Mouse (Mus musculus): ENCODE results near the gene Loxl3.

Gene Loxl3

DNA sequence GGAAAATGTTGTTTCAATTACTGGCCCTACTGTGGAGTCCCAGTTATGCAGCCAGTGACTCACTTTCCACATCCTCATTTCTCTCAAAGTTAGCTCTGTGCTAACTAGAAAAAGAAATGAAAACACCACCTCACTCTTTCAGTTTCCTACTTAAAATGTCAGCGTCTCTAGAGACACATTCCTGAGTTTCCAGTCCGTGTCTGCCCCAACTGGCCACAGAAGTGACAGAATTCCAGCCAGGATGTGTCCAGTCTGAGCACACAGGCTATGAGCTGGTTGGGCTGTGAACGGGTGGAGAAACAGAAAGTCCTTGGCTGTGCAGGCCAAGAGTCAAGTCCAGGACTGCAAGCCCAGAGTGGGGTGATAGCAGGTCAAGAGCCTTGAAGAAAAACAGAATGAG, 16.8 kb upstream of the Loxl3 start:
- DNase-seq (ENCODE audit: low read depth, low spot score), result no peak

DNA sequence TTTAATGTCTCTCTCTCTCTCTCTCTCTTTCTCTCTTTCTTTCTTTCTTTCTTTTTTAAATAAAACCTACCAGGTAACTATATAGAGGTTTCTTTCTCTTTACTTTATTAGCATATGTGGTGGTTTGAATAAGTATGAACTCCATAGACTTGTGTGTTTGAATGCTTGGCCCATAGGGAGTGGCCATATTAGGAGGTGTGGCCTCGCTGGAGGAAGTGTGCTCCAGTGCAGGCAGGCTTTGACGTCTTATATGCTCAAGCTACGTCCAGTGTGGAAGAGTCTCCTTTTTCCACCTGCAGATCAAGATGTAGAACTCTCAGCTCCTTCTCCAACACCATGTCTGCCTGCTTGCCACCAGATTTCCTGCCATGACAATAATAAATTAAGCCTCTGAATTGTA, 14.9 kb upstream of the Loxl3 start:
- DNase-seq (ENCODE audit: low read depth, low spot score), result no peak

DNA sequence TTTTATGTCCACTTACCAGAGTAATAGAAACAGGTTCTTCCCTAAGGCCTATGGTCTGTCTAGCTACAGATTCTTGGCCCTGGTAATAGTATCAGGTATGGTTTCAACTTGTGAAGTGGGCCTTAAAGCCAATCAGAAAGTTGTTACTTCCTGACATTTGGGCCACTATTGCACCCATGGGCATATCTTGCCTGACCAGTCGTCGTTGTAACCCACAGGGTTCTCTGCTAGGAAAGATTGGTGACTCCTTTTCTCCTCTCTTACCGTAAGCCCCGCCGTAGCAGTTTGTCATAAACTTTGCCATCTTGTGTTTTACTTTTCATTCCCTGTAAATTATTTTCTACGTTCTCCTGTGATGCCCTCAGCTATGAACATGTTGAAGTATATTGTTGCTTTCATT, 13.9 kb upstream of the Loxl3 start:
- DNase-seq (ENCODE audit: low read depth, low spot score), result no peak

DNA sequence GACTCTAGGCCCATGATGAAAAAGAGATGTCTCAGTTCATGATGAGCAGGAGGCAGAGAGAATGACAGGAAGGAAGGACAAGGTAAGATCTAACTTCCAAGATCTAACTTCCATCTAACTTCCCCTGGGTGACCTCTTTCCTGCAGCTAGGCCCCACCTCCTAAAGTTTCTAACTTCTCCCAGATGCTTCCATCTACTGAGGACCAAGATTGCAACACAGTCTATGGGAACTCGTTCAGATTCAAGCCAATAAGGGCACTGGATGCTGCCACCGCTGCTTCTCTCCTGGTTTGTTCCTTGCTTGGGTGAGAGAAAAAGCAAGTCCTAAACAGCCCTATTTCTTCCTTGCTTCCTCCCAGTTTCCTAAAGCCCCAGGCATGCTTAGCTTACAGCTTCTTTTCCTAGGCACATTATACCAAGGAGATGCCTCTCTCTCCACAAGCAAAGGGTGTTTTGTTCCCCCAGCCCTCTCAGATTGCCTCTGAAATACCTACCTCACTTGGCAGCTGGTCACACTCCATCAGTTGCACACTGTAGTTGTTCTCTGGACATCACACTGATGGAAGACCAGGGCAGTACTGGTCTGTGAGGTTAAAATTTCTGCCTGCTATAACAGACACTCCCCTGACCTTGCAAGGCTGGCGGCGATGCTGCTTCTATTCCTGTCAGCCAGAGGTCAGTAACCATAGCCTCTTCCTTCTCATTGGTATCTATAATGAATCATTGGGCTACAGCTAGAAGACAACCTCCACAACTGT, 13.0 kb upstream of the Loxl3 start:
- no peak for DNase-seq (ENCODE audit: low read depth, low spot score)

DNA sequence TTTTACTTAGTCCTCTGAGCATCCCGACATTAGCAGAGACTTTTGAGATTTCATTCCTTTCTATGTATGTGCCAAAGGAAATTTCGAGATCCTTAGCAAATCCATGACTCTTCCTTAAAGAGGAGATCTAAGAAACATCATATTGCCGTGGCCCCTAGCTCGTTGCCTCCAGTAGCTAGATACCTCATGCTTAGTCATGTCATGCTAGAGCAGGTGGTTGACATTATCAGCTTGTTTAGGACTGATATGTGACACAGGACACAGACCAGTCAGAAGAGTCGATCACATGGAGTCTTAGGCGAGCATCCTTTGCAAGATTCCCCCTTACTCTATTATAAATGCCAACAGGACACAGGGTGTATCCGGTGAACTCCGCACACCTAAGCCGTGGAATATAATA, 11.0 kb upstream of the Loxl3 start:
- DNase-seq (ENCODE audit: low read depth, low spot score), result no peak

DNA sequence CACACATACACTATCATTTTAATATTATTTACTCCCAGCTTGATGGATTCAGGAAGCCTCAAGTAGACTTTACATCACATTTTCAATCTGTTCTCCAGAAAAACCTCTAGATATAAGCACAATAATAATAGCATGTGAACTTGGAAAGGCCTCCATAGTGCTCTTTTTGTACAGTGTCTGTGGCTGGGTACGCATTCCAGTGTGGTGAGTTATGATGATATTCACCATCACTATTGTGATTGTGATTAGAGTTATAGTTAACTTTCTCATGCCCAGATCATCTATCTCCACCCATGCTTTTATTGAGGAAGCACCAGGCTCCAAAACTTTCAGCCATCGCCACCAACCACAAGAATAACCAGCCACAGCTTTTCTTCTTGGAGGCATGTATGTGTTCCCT, 10.2 kb upstream of the Loxl3 start:
- DNase-seq (ENCODE audit: low read depth, low spot score), result no peak

DNA sequence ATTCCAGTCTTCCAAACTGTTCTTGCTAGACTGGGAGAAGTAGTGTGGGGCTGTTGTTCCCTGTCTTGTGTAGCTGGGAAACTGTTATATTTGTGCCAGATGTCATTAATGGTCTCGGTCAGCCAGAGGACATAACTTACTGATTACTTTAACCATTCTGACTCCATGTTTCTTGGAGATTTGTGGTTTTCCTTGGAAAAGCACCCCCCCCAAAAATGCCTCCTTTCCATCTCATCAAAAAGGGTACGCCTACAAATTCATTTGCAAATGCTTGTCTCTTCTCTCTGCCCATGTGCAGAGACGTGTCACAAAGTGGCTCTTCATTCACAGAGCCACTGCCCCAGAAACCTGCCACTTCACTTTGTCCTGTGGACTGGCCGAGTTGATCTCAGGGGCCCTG, 9.6 kb upstream of the Loxl3 start:
- no peak for DNase-seq (ENCODE audit: low read depth, low spot score)

DNA sequence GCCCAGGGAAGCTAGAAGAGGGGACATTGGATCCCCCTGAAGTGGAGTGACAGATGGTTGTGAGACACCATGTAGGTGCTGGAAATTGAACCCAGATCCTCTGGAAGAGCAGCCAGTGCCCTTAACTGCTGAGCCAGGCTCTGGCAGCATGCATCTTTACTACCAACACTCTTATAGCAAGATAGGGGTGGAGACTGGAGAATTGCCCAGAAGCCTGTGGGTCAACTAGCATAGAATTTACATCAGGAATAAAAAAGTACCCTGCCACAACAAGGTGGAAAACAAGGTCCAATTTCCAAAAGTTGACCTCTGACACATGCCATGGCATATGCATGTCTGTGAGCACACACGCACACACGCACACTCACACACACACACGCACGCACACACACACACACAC, 8.8 kb upstream of the Loxl3 start:
- no peak for DNase-seq (ENCODE audit: low read depth, low spot score)

DNA sequence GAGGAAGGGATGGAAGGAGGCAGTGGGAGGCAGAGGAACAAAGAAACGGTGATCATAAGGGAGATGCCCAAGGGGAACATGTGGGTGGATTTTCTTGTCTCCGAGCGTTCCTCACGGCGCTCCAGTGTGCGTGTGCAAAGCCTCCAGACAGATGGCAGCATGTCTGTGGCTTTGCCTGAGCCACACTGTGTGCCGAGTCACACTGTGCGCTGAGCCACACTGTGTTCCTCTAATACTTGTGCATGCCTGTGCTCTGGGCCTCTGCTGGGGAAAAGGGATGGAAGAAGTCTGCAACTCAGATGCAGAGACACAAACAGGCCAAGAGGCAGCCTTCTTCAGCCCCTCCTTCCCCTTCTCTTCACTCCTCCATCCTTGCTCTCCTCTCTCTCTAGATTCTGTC, 6.7 kb upstream of the Loxl3 start:
- no peak for DNase-seq (ENCODE audit: low read depth, low spot score)

DNA sequence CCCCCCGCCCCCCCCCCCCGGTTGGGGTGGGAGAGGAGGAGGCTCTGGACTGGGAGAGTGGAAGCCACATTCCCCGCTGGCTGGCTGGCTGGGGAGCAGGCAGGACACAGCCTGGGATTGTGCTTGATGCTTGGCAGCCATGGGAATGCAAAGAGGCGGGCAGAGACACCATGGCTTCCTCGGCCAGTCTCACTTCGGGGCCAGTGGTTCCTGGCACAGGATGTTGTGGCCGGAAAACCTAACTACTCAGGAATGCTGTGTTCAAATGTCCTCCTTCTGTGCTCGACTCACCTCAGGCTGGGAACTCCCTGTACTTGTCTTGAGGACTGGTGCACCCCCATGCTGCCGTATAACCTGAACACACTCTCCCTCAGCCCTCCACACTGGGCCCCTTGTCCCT, 6.3 kb upstream of the Loxl3 start:
- no peak for DNase-seq (ENCODE audit: low read depth, low spot score)

DNA sequence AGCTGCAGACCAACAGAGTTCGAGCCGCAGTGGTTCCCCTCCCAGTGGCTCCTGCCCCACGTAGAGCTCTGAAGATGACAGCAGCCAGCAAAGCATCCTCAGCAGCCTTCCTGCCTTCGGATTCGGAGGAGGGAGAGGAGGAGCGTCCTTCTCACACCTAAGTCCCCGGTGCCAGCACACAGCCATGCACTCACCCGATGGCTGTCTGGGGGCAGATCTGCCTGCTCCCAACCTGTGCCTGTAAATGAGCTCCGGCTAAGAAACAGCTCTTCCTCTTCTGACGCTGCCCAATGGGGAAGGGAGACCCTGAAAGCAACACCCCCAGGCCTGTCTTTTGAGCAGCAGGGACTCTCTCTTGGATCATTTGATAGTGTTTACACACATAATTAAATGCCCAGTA, 4.2 kb upstream of the Loxl3 start:
- DNase-seq (ENCODE audit: low read depth, low spot score), result no peak

DNA sequence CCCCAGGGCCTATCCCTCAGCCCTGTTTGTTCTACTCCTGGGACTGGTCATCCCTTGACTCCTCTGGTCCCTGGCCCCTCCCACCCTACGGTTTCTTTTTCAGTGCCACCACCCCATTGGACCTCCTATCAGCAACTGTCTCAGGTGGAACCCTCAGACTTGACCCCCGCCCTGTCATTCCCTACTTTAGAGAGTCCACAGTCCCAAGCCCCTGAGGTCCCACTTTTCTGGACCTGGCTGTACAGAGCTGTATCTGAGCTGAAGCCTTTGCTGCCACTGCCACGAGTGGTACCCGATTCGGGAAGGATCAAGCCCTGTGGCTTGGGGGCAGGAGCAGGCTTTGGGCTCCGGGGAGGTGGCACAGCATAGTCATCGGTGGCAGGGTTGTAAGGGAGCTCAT, 2.9 kb upstream of the Loxl3 start:
- no peak for DNase-seq (ENCODE audit: low read depth, low spot score)

DNA sequence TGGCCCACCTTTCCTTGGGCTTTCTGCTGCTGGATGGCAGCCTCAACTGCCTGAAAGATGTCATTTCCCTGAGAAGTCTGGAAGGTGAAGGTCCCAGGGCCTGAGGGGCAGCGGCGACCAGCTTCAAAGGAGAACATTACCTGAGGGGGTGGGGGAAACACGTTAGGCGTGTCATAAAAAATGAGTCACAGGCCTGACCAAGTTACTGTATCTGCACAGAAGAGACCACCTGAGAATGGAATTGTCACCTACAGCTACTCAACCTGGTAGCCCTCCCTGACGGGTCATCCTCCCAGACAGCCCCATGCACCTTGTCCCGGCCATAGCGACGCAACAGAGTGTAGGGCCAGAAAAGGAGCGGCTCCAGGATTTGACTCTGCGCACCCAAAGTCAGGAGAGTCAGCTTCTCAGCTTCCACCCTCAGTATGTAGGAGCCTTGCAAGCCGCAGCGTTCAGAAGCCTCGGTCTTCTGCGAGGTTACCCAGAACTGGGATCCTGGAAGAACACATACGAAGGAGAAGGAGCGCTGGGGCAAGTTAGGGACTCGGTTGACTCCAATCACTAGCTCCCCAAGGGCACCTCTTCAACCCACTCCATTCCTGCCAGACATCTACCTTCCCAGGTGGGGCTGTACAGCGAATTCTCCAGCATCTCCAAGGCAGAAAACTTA, 1.9 kb upstream of the Loxl3 start:
- no peak for DNase-seq (ENCODE audit: low read depth, low spot score)

DNA sequence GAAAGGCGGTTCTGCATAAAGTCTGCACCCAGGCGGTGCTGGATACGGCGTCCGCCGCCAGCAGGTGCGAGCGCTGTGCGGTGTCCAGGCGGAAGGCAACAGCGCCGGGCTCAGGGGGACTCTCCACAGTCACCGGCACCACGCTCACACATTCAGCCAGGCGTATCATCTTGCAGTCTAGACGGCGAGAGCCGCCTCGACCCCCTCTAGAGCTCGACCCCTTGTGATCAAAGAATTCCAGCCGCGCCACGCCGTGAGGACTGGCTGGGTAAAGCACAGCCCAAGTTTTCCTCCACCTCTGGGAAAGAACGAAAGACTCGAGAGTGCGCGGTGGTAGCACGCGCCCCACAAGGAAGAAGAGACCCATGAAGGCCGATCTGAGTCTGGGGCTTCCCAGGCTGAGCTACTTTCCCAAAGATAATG, 1.2 kb upstream of the Loxl3 start:
- peak; percentile 64 for DNase-seq (ENCODE audit: low read depth, low spot score)

DNA sequence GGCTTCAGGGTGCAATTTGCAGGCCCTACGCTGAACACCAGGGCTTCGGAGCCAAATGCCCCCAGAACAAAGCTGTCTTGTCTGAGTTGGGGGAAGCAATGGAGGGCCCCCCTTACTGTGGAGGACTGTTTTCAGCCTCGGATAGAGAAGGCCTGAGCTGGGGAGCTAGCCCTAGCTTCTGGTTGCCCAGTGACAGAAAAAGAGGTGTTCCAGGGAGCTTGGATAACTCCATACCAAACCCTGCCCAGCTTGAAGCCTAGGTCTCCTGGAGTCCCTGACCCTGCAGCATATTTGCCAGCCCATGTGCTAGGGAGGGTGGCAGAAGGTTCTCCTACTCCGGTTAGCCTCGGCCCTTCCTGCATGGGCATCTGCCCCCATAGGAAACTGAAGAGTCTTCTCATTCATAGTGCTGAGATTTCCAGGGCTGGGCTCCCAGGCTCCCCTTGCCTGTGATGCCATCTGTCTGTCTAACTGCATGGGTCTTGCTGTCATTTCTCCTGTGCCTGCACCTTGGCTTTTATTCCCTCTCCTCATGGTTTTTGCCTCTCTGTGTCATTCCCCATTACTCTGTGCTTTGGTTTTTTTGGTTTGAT, 586 bp downstream of the Loxl3 start:
- DNase-seq (ENCODE audit: low read depth, low spot score), result no peak

DNA sequence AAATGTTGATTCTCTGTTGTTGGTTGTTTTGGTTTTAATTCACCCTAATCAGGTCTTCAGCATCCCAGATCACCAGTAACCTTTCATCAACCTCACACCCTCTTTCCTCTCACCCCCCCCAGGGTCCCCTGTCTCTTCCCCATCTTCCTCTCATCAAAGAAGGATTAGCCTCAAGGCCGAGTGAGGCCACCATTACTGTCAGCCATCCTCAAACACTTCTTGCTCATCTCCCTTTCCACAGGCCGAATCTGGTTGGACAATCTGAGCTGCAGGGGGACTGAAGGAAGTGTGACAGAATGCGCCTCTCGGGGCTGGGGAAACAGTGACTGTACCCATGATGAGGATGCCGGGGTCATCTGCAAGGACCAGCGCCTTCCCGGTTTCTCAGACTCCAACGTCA, 3.2 kb downstream of the Loxl3 start:
- DNase-seq (ENCODE audit: low read depth, low spot score), result no peak

DNA sequence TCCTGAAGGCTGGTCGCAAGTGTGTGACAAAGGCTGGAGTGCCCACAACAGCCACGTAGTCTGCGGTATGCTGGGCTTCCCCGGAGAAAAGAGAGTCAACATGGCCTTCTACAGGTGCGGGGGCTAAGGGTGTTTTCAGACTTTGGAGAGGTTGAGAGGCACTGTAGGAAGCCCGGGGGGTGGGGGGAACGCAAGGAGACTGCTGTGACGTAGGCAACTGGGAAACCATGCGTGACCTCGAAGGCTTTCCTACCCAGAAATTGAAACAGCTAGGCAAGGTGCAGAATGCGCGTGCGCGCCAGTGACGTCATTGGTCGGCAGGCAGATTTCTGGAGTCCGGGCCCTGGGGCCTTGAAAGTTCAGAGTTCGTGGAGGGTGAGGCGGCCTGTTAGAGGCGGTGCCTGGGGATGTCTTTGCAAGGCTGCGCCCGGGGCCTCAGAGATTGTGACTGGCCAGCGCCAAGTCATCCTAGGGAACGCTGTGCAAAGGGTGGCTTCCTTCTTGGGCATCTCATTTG, 4.6 kb downstream of the Loxl3 start:
- peak; percentile 82 for DNase-seq (ENCODE audit: low read depth, low spot score)

DNA sequence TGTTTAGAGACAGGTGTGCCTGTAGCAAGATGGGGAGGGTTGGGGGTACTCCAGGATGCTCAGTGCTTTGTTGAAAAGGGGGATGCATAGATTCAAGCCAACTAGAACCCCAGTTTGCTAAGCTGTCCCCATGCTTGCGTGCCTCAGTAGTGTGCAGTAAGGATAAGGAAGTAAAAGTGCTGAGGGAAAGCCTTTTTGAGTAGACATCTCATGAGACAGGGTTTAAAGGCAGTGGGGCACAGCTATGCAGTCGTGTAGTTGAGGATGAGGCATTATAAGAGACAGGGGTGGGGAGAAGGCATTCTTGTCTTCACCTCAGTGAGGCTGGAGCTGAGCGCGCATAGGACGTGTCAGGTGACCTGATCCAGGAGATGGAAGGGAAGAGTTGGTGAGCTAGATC, 6.6 kb downstream of the Loxl3 start:
- no peak for DNase-seq (ENCODE audit: low read depth, low spot score)

DNA sequence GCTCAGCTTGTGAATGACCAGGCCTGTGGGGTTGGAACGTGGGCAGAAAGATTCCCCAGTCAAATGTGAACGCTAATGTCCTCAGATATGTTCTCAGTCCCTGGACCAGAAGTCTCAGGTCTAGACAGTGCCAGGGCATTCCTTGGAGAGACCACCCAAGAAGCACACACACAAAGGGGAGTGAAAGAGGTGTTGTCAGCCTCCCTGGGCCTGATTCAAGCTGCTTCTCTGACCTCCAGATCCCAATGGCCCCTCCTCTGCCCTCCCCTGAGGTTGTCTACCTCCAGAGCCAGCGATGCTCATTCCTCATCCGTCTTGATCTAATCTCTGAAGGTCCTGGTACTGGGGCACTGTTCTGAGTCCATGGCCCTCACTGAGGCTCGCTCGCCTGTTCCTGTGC, 9.6 kb downstream of the Loxl3 start:
- no peak for DNase-seq (ENCODE audit: low read depth, low spot score)

DNA sequence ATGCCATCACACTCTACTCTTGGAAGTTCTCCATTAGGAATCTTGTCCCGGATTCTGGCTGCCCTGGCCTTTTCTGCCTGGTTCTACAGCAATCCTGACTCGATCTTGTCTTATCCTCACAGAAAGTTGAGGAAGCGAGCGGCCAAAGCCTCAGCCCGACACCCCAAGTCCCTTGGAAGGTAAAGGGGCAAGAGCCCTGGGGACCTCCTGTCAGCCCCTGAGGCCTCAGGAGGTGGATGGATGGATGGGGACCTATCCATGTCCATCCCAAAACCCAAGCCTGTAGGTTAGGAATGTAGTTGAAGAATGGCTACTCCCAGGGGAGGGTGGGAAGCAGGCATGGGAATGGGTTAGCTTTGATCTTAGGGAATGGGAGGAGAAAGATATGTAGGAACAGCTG, 10.0 kb downstream of the Loxl3 start:
- no peak for DNase-seq (ENCODE audit: low read depth, low spot score)

DNA sequence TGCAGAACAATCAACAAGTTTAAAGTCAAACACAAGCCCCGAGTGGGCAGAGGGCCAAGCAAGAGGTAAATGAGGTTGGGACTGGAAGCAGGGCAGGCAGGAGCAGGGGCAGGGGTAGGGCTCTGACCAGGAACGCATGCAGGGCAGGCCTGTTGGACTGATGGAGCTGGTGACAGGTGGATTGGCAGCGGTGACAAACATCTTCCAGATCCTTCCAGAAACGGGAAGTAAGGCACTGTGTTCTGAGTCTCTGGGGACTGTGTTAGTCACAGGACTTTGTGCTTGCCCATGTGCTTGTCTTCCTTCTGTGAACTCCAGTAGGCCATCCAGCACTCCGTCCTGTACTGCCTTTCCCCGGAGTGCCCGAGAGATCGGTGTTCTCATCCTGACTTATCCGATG, 10.8 kb downstream of the Loxl3 start:
- DNase-seq (ENCODE audit: low read depth, low spot score), result no peak

DNA sequence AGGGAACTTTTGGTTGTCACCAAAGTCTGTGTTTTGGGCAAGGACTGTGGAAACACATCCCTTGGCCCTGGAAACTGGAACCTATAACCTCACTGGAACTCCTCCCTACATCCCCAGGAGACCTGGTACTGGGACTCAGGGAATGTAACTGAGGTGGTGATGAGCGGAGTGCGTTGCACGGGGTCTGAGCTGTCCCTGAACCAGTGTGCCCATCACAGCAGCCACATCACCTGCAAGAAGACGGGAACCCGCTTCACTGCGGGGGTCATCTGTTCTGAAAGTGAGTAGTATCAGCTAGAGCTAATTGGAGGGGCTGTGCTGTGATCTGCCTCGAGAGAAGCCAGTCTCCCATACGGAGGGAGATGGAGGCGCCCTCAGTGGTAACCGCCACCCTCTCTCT, 15.4 kb downstream of the Loxl3 start:
- DNase-seq (ENCODE audit: low read depth, low spot score), result no peak
